Mouse (Mus musculus) limb, embryonic 14.5 days (tissue): ENCODE results near the gene Tcp11l2. TPM values are rescaled to one million over a fixed set of nuclear protein-coding genes. Genes with fewer than 3 reads are reported as not detected.

Experiments used
- ATAC-seq: fragments of 200-750 bp; cut with Nextera tagmentation; 2 replicates; pipeline ENCODE4 v1.8.0; 2017; ENCODE audit warnings: low read depth, moderate number of reproducible peaks, moderate TSS enrichment; ENCODE audit not compliant: low FRiP score
- DNase-seq: peaks from one replicate; pipeline ENCODE4 v3.0.0-alpha.2; 2015; ENCODE audit warnings: low spot score
- H3K27ac ChIP-seq: fragments of 300-500 bp; sonication (generic); replicated peaks from 2 replicates; pipeline ENCODE4 v1.5.1; 2014; ENCODE audit warnings: low read depth, mild to moderate bottlenecking, low read length, moderate library complexity, mixed read lengths
- H3K27me3 ChIP-seq: fragments of 300-500 bp; sonication (generic); 2 replicates; pipeline ENCODE4 v1.6.1; 2014; ENCODE audit warnings: low read length, mixed read lengths; ENCODE audit not compliant: control insufficient read depth, insufficient read depth
- H3K36me3 ChIP-seq: fragments of 300-500 bp; sonication (generic); 2 replicates; pipeline ENCODE4 v1.6.1; 2014; ENCODE audit warnings: mild to moderate bottlenecking, low read length, moderate library complexity, mixed read lengths; ENCODE audit not compliant: control insufficient read depth, insufficient read depth
- H3K4me1 ChIP-seq: fragments of 300-500 bp; sonication (generic); 2 replicates; pipeline ENCODE4 v1.6.1; 2014; ENCODE audit warnings: antibody characterized with exemption, low read length, mixed read lengths; ENCODE audit not compliant: control insufficient read depth, insufficient read depth
- H3K4me2 ChIP-seq: fragments of 300-500 bp; sonication (generic); replicated peaks from 2 replicates; pipeline ENCODE4 v1.6.1; 2014; ENCODE audit warnings: low read depth, mild to moderate bottlenecking, low read length, moderate library complexity; ENCODE audit not compliant: severe bottlenecking
- H3K4me3 ChIP-seq: fragments of 300-500 bp; sonication (generic); replicated peaks from 2 replicates; pipeline ENCODE4 v1.5.1; 2014; ENCODE audit warnings: low read length
- H3K9ac ChIP-seq: fragments of 300-500 bp; sonication (generic); 2 replicates; pipeline ENCODE4 v1.6.1; 2014; ENCODE audit warnings: mild to moderate bottlenecking, low read depth, low read length, moderate library complexity; ENCODE audit not compliant: severe bottlenecking
- H3K9me3 ChIP-seq: fragments of 300-500 bp; sonication (generic); 2 replicates; pipeline ENCODE4 v1.6.1; 2016; ENCODE audit warnings: low read length; ENCODE audit not compliant: control insufficient read depth
- POLR2A ChIP-seq: fragments of 200-500 bp; IDR thresholded peaks from 2 replicates; pipeline ENCODE4 v1.8.0; 2012; ENCODE audit warnings: inconsistent platforms, mild to moderate bottlenecking, moderate library complexity, borderline replicate concordance; ENCODE audit not compliant: insufficient read depth, insufficient read length; ENCODE audit errors: extremely low read depth
- WGBS: fragments of 180-500 bp; shearing (Covaris S2); extraction: QIAGEN DNeasy Blood & Tissue Kit; methylation state at CpG from one replicate; pipeline ENCODE4 v1.1.7; 2014; 5-methylcytosine and 5-hydroxymethylcytosine counted together
- polyA plus RNA-seq, 2 experiments: library from polyadenylated mRNA; depleted of rRNA in 1 of 2; stranded (reverse) in 1 of 2; unstranded in 1 of 2; fragments of >200 nt; fragmentation: Nextera tagmentation in 1 of 2; extraction: Ambion mirVana in 1 of 2; gene quantifications; 2 replicates each; pipeline versions ENCODE4 v1.2.1 to v1.2.3; 2012 to 2014

Tcp11l2 gene
- polyA plus RNA-seq, 2 experiments = 15.8 to 20.0 TPM

DNA sequence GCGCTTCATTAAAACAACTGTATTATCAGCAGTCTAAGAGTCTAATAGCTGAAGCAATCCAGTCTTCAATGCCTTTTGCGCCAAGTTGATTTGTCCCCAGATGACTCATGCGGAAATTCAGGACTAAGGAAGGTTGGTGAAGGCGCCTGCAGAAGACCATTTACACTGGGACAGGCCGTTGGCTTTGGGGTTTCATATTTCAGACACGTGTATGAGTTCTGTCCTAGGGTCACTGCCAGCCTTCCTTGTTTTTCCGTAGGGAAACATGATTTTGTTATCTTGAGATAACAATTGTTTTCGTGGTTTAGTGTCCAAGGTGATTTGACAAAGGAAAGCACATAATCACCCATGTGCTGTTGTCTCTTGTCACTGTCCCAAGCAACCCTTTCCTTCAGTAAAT is 4.8 kb downstream of the Tcp11l2 start:
- Histone ChIP-seq H3K9me3 (no peaks in the 10 kb centered on the region), H3K4me2 (no peak overlapping the region), H3K9ac (no peak overlapping the region), H3K36me3 (no peaks in the 10 kb centered on the region), H3K4me3 (no peak overlapping the region), H3K27me3 (no peaks in the 10 kb centered on the region), H3K4me1 (peaks cover 9% of the 10 kb centered on the region), H3K27ac (no peak overlapping the region)
- ATAC-seq (no peak), DNase-seq (no peak)
- TF ChIP-seq POLR2A = no peak
- WGBS = 71% methylated on average over 8 of the region's 8 CpGs

DNA sequence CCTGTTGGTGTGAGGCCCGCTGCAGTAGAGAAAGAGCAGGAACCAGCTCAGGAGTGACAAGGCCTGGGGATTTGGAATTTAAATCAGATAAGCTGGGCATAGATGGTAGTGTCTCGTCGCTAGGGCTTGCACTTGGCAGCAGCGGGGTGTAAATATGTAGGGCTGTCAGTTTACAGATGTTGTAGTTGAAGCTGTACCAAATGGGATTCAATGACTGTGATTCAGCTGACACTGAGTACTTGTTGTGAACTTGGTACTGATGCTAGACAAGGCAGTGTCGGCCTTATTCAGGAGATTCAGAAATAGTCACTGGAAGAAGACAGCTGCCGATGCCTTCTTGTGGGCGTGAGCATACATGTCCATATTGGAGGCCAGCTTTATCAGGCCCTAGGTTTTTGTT is 5.8 kb downstream of the Tcp11l2 start:
- no peak overlapping the region for H3K9ac ChIP-seq
- no peaks in the 10 kb centered on the region for H3K27me3 ChIP-seq
- H3K36me3 ChIP-seq = no peaks in the 10 kb centered on the region
- no peak overlapping the region for H3K4me2 ChIP-seq
- no peak overlapping the region for H3K4me3 ChIP-seq
- WGBS = 81% methylated on average over 7 of the region's 7 CpGs
- no peaks in the 10 kb centered on the region for H3K9me3 ChIP-seq
- no peak for DNase-seq
- no peak for ATAC-seq
- peaks cover 8% of the 10 kb centered on the region for H3K4me1 ChIP-seq
- H3K27ac ChIP-seq = no peak overlapping the region
- no peak for TF ChIP-seq POLR2A

DNA sequence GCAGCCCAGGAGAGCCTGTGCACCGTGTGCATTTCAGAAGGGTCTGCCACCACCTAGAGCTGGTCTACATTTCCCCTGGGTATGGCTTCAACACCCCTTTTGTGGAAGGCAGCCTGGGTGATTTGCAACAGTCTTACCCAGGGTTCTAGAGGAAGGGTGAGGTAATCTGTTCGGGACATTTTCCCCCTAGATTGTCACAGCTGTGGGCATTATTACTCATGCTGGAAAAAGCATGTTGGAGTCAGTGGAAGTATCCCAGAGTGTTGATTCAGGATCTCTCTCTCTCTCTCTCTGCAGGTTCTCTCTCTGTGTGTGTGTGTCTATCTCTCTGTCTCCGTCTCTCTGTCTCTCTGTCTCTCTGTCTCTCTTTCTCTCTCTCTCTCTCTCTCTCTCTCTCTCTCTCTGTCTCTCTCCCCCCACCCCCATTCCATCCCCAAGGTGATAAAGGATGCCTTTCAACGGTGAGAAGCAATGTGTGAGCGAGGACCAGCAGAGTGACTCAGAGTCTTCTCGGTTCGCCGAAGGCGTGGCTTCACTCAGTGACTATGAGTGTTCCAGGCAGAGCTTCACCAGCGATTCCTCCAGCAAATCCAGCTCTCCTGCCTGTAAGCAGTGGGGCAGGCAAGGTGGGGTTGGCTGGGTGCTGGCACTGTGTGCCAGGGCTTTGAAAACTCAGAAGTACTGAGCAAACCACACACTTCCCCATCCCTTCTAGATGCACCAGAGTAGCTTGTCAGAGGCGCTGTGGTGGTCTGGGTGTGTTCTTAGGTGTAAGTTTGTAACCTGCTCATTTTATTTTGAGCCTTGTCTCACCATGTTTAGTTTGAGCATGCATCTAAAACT is 8.2 kb downstream of the Tcp11l2 start:
- no peaks in the 10 kb centered on the region for H3K4me1 ChIP-seq
- H3K27ac ChIP-seq = no peak overlapping the region
- no peaks in the 10 kb centered on the region for H3K27me3 ChIP-seq
- no peaks in the 10 kb centered on the region for H3K36me3 ChIP-seq
- no peak overlapping the region for H3K4me3 ChIP-seq
- ATAC-seq (no peak), DNase-seq (no peak)
- H3K9me3 ChIP-seq = no peaks in the 10 kb centered on the region
- no peak overlapping the region for H3K9ac ChIP-seq
- no peak overlapping the region for H3K4me2 ChIP-seq
- WGBS = 62% methylated on average over 11 of the region's 11 CpGs
- no peak for TF ChIP-seq POLR2A

DNA sequence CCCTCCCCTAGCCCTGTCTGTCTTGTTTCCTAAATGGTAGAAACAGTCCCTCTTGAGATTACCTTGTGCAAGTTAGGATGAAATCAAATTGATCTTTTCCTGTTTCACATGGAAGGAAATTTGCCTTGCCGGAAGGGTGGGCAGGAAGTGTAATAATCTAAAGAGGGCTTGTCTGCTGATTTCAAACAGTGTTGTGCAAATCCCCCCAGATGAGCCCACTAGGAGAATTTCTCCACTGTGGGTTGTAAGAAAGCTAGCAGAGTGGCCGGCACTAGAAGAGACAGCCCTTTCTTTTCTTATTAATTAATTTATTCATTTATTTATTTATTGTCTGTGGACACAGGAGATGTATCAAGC is 8.8 kb downstream of the Tcp11l2 start:
- Histone ChIP-seq H3K9me3 (no peaks in the 10 kb centered on the region), H3K36me3 (peaks cover 4% of the 10 kb centered on the region; the same call in 1 of the 2 replicates), H3K27ac (no peak overlapping the region), H3K4me3 (no peak overlapping the region), H3K9ac (no peak overlapping the region), H3K27me3 (no peaks in the 10 kb centered on the region), H3K4me2 (no peak overlapping the region), H3K4me1 (no peaks in the 10 kb centered on the region)
- DNase-seq (no peak), ATAC-seq (no peak)
- 70% methylated on average over 2 of the region's 2 CpGs for WGBS
- TF ChIP-seq POLR2A = no peak

DNA sequence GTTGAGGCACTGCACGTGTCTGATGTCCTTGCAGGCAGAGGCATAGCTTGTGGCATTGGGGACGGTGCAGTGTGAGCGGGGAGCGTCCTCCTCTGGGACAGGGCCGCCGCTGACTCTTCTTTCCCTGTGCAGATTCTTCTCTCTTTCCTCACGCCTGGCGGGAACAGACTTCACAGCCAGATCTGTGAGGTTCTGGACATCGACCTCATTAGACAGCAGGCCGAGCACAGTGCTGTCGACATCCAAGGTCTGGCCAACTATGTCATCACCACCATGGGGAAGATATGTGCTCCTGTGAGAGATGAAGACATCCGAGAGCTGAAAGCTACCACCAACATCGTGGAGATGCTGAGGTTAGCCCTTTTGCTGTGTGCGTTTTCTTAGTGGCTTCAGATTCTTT is 14.5 kb downstream of the Tcp11l2 start:
- Histone ChIP-seq H3K9me3 (no peaks in the 10 kb centered on the region), H3K9ac (no peak overlapping the region), H3K27me3 (no peaks in the 10 kb centered on the region), H3K4me1 (no peaks in the 10 kb centered on the region), H3K4me2 (no peak overlapping the region), H3K4me3 (no peak overlapping the region), H3K36me3 (peaks cover 21% of the 10 kb centered on the region), H3K27ac (no peak overlapping the region)
- DNase-seq (no peak), ATAC-seq (no peak)
- TF ChIP-seq POLR2A = no peak
- 85% methylated on average over 14 of the region's 14 CpGs for WGBS

DNA sequence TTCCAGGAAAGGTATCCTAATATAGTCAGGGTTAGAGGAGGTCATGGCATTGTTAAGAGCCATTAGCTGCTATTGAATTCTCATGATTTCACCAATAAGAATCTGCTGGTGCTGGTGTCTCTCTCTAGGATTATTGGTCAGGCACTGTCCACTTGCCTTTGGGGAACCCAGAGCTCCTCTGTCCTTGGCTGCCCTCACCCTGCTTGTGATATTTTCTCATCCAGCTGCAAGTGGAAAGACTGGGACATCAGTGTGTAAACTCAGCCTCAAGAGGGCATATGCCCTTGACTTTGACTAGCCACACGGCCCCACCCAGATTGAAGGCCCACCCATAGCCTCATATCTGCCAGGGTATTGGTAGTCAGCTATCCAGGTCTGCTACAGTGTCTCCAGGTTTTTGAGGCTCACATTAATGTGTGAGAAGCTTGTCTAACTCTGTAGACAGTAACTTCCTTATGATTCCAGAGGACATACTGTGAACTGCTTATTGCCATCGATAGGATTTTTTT is 15.3 kb downstream of the Tcp11l2 start:
- no peak overlapping the region for H3K9ac ChIP-seq
- WGBS = 91% methylated on average over 2 of the region's 2 CpGs
- ATAC-seq (no peak), DNase-seq (no peak)
- H3K4me1 ChIP-seq = no peaks in the 10 kb centered on the region
- no peak overlapping the region for H3K4me3 ChIP-seq
- TF ChIP-seq POLR2A = no peak
- peaks cover 23% of the 10 kb centered on the region for H3K36me3 ChIP-seq
- H3K4me2 ChIP-seq = no peak overlapping the region
- H3K27ac ChIP-seq = no peak overlapping the region
- no peaks in the 10 kb centered on the region for H3K27me3 ChIP-seq
- no peaks in the 10 kb centered on the region for H3K9me3 ChIP-seq
